Mouse (Mus musculus) liver, adult 2 months (tissue): ENCODE measurements around the gene Serinc2. TPM values are rescaled to one million over a fixed set of nuclear protein-coding genes. Genes with fewer than 3 reads are reported as not detected.
A peak's percentile ranks its signal among the peaks of the same experiment; 100 is the strongest.

Source experiments
- DNase-seq: peaks from one replicate; pipeline ENCODE4 v3.0.0-alpha.2; 2011; ENCODE audit warnings: low read depth, low spot score; ENCODE audit errors: extremely low read depth
- H3K27ac ChIP-seq: fragments of 200-500 bp; replicated peaks from 2 replicates; pipeline ENCODE4 v1.5.1; 2012; ENCODE audit warnings: low read depth, mild to moderate bottlenecking, control low read depth, inconsistent platforms, low read length; ENCODE audit not compliant: insufficient read depth
- H3K27me3 ChIP-seq: fragments of 200-500 bp; 2 replicates; pipeline ENCODE4 v1.6.1; 2012; ENCODE audit warnings: mild to moderate bottlenecking, moderate library complexity, low read length, inconsistent platforms; ENCODE audit not compliant: control insufficient read depth, insufficient read depth
- H3K36me3 ChIP-seq: fragments of 200-500 bp; 2 replicates; pipeline ENCODE4 v1.6.1; 2012; ENCODE audit warnings: low read length, inconsistent platforms; ENCODE audit not compliant: control insufficient read depth, insufficient read depth
- H3K4me1 ChIP-seq: fragments of 200-500 bp; 2 replicates; pipeline ENCODE4 v1.6.1; 2011; ENCODE audit warnings: low read length; ENCODE audit not compliant: control insufficient read depth, insufficient read depth
- H3K4me3 ChIP-seq: fragments of 200-500 bp; 2 replicates; pipeline ENCODE4 v1.5.1; 2011; ENCODE audit warnings: low read depth, mild to moderate bottlenecking, control low read depth, low read length, moderate library complexity; ENCODE audit not compliant: insufficient read depth
- H3K79me2 ChIP-seq: fragments of 200-500 bp; 2 replicates; pipeline ENCODE4 v1.6.1; 2012; ENCODE audit warnings: inconsistent platforms, mild to moderate bottlenecking, low read length, moderate library complexity; ENCODE audit not compliant: control insufficient read depth, insufficient read depth
- H3K9ac ChIP-seq: fragments of 200-500 bp; 2 replicates; pipeline ENCODE4 v1.6.1; 2012; ENCODE audit warnings: low read depth, mild to moderate bottlenecking, control low read depth, inconsistent platforms, low read length
- CTCF ChIP-seq: fragments of 200-500 bp; IDR thresholded peaks from 2 replicates; pipeline ENCODE4 v1.5.1; 2011; ENCODE audit warnings: low read depth, low read length, control low read depth
- POLR2A ChIP-seq: fragments of 200-500 bp; IDR thresholded peaks from 2 replicates; pipeline ENCODE4 v1.6.1; 2011; ENCODE audit warnings: low read length, control low read depth; ENCODE audit not compliant: insufficient read depth; ENCODE audit errors: extremely low read depth
- WGBS: fragments of 180-500 bp; shearing (Covaris S2); methylation state at CpG from one replicate; pipeline ENCODE4 v1.1.7; 2018; 5-methylcytosine and 5-hydroxymethylcytosine counted together
- polyA plus RNA-seq: library from polyadenylated mRNA; depleted of rRNA; stranded (reverse); fragments of >200 nt; gene quantifications from 2 replicates; pipeline ENCODE4 v1.2.3, GENCODE M21; 2012
- total RNA-seq: library from RNA; depleted of rRNA; stranded (reverse); fragments of >200 nt; gene quantifications from 2 replicates; pipeline ENCODE4 v1.2.3, GENCODE M21; 2014

The Serinc2 gene
- total and polyA plus RNA-seq, 2 experiments: 1.1 to 20.9 TPM

GRCm38 (mm10) chr4:130295047-130295745 is 16.2 kb upstream of the Serinc2 start:
- 24% methylated on average over 23 of the region's 23 CpGs for WGBS
- no peak overlapping the region for H3K9ac ChIP-seq
- no peak overlapping the region for H3K4me3 ChIP-seq
- no peaks in the 10 kb centered on the region for H3K4me1 ChIP-seq
- H3K79me2 ChIP-seq: no peaks in the 10 kb centered on the region
- peak; percentile 93 for DNase-seq
- TF ChIP-seq POLR2A: no peak
- 0 out of 2 replicates have a peak, but pooled peaks have one; percentile 3 for TF ChIP-seq CTCF
- H3K36me3 ChIP-seq: no peaks in the 10 kb centered on the region
- H3K27me3 ChIP-seq: no peaks in the 10 kb centered on the region
- H3K27ac ChIP-seq: peak overlapping the region; percentile 5; the same call in 1 of the 2 replicates

GRCm38 (mm10) chr4:130294513-130294912 is 15.5 kb upstream of the Serinc2 start:
- H3K27ac ChIP-seq: no peak overlapping the region
- TF ChIP-seq CTCF (no peak), POLR2A (no peak)
- no peaks in the 10 kb centered on the region for H3K27me3 ChIP-seq
- H3K4me1 ChIP-seq: no peaks in the 10 kb centered on the region
- H3K79me2 ChIP-seq: no peaks in the 10 kb centered on the region
- 85% methylated on average over 8 of the region's 8 CpGs for WGBS
- no peak for DNase-seq
- no peaks in the 10 kb centered on the region for H3K36me3 ChIP-seq
- H3K9ac ChIP-seq: no peak overlapping the region
- H3K4me3 ChIP-seq: no peak overlapping the region

DNA sequence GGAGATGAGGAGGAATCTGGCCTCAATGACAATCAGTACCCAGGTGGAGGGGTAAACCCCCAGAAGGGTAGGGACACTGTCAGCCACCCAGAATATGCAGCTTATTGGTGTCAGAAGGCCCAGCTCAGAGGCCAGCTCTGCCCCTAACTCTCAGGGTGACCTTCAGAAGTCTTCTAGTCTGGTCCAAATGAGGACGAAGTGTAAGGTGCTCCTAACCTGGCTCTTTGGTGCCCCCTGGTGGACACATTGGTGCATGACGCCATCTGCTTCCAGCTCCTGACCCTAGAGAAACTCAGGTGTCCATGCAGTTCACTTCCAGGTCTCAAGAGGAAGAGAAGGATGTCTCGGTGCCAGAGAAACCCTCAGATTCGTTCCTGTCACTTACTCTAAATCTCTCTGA is 13.3 kb upstream of the Serinc2 start:
- peak; percentile 73 for DNase-seq
- no peaks in the 10 kb centered on the region for H3K4me1 ChIP-seq
- H3K27ac ChIP-seq: no peak overlapping the region
- H3K36me3 ChIP-seq: no peaks in the 10 kb centered on the region
- H3K4me3 ChIP-seq: no peak overlapping the region
- no peaks in the 10 kb centered on the region for H3K27me3 ChIP-seq
- TF ChIP-seq POLR2A (no peak), CTCF (peak; percentile 95)
- H3K79me2 ChIP-seq: no peaks in the 10 kb centered on the region
- WGBS: under 1% methylated on average over 4 of the region's 4 CpGs
- no peak overlapping the region for H3K9ac ChIP-seq

- Histone ChIP-seq H3K4me3 (no peak overlapping the region), H3K27me3 (no peaks in the 10 kb centered on the region), H3K79me2 (no peaks in the 10 kb centered on the region), H3K9ac (no peak overlapping the region), H3K27ac (no peak overlapping the region), H3K36me3 (no peaks in the 10 kb centered on the region), H3K4me1 (no peaks in the 10 kb centered on the region)
- TF ChIP-seq CTCF (no peak), POLR2A (no peak)
- DNase-seq: no peak
- whole genome bisulfite sequencing: 85% methylated on average over 3 of the region's 3 CpGs
Measured at GRCm38 (mm10) chr4:130289824-130290223, 10.8 kb upstream of the Serinc2 start.

DNA sequence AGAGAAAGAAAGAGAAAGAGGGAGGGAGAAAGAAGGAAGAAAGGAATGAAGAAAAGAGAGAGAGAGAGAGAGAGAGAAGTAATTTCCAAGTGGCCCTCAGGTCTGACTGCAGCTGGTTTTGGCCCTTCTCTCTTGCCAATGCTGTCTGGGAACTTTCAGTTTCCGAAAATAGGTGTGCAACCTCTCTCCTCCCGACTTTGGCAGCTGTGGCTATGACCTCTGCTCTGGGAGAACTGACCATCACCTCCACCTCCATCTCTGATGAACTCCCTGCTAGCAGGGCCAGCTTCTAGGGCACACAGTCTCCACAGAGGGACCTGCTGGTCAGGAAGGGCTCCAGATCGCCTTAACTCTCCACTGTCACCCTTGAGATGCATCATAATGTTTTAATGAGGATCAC is 7.5 kb upstream of the Serinc2 start:
- DNase-seq: peak; percentile 80
- H3K9ac ChIP-seq: no peak overlapping the region

GRCm38 (mm10) chr4:130283826-130284225 is 4.8 kb upstream of the Serinc2 start:
- Histone ChIP-seq H3K4me3 (no peak overlapping the region), H3K27ac (no peak overlapping the region), H3K79me2 (no peaks in the 10 kb centered on the region), H3K9ac (no peak overlapping the region), H3K27me3 (no peaks in the 10 kb centered on the region), H3K4me1 (no peaks in the 10 kb centered on the region), H3K36me3 (no peaks in the 10 kb centered on the region)
- no peak for DNase-seq
- WGBS: 79% methylated on average over 9 of the region's 9 CpGs
- TF ChIP-seq POLR2A (no peak), CTCF (no peak)

More for the DNA sequence above, 7.5 kb upstream of the Serinc2 start:
- H3K4me3 ChIP-seq: no peak overlapping the region
- no peaks in the 10 kb centered on the region for H3K4me1 ChIP-seq
- no peaks in the 10 kb centered on the region for H3K36me3 ChIP-seq
- no peaks in the 10 kb centered on the region for H3K79me2 ChIP-seq
- 28% methylated on average over 3 of the region's 3 CpGs for WGBS
- no peak overlapping the region for H3K27ac ChIP-seq
- TF ChIP-seq POLR2A (no peak), CTCF (no peak)
- H3K27me3 ChIP-seq: no peaks in the 10 kb centered on the region
